In genomic region chr4:81743978-81744628, GRCm38 (mm10) we compare ENCODE assay signal across 9 mouse cellular contexts.
DNase-seq lines count a peak whose midpoint lies in the region; ATAC-seq lines count a peak whose summit lies in the region.
"Had no signal": no experiment of that assay in that cellular context is flagged by ENCODE, and none has a peak within 500 bp of the region (broad histone marks: within the 10 kb centered on the region; RNA-seq: fewer than 3 reads in every experiment).

No protein-coding gene starts in this region.

- H3K36me3 ChIP-seq in embryonic facial prominence, embryonic 13.5 days = no peaks in the 10 kb centered on the region

- no peaks in the 10 kb centered on the region for H3K27me3 ChIP-seq in embryonic facial prominence, embryonic 13.5 days
- H3K27me3 ChIP-seq: Patski had no signal

- peak; percentile 12 to 26 for DNase-seq in kidney, postnatal 4 days
- no peak for DNase-seq in kidney, postnatal 14 days
- DNase-seq in heart, postnatal 14 days = peak; percentile 11 to 18
- DNase-seq in left cerebral cortex, postnatal 36 days (ENCODE audit: low spot score in 2 of 2) = peak; percentile 28 to 45
- DNase-seq in retina, postnatal 1 day = peak; percentile 33
- no peak for DNase-seq in c-Kit-positive CD71-positive TER-119-positive erythroid progenitor cells, embryonic 14.5 days (ENCODE audit: low spot score)

- no peak overlapping the region for H3K4me3 ChIP-seq in embryonic facial prominence, embryonic 13.5 days

- H3K9me3 ChIP-seq in embryonic facial prominence, embryonic 13.5 days = no peaks in the 10 kb centered on the region

- H3K4me2 ChIP-seq in embryonic facial prominence, embryonic 13.5 days = no peak overlapping the region

- peak overlapping the region; percentile 74 for H3K27ac ChIP-seq in embryonic facial prominence, embryonic 13.5 days

- WGBS in embryonic facial prominence, embryonic 13.5 days = 37% methylated on average over 8 of the region's 8 CpGs

- intact Hi-C loops in heart, postnatal 14 days (cut with DNase I) = no loop called here
- intact Hi-C loops in left cerebral cortex, postnatal 36 days (cut with DNase I) = no loop called here

- no peak for ATAC-seq in embryonic facial prominence, embryonic 13.5 days (ENCODE audit: insufficient number of reproducible peaks, insufficient read depth, low FRiP score, low TSS enrichment, low read depth)
- ATAC-seq in CD4-positive, CD25-positive, alpha-beta regulatory T cell, adult 4 months = no peak
- ATAC-seq: Patski had no signal

- H3K9ac ChIP-seq in embryonic facial prominence, embryonic 13.5 days = no peak overlapping the region

- H3K4me1 ChIP-seq in embryonic facial prominence, embryonic 13.5 days = peaks cover 19% of the 10 kb centered on the region

Comparison
In these comparisons a context has a peak if more than half of its experiments do, and no peak if none do; other contexts are left out.
1. DNase-seq: peak in kidney, postnatal 4 days (2 of 2), heart, postnatal 14 days (2 of 2), left cerebral cortex, postnatal 36 days (2 of 2) and retina, postnatal 1 day (single experiment); none in kidney, postnatal 14 days (single experiment) and c-Kit-positive CD71-positive TER-119-positive erythroid progenitor cells, embryonic 14.5 days (single experiment).